Mouse (Mus musculus): ENCODE measurements around the gene Chpf2. TPM values are rescaled to one million over a fixed set of nuclear protein-coding genes. Genes with fewer than 3 reads are reported as not detected.

Gene Chpf2
- polyA plus RNA-seq, 3 experiments from 2014 or later = 8.5 to 12.9 (median 10.0) TPM

DNA sequence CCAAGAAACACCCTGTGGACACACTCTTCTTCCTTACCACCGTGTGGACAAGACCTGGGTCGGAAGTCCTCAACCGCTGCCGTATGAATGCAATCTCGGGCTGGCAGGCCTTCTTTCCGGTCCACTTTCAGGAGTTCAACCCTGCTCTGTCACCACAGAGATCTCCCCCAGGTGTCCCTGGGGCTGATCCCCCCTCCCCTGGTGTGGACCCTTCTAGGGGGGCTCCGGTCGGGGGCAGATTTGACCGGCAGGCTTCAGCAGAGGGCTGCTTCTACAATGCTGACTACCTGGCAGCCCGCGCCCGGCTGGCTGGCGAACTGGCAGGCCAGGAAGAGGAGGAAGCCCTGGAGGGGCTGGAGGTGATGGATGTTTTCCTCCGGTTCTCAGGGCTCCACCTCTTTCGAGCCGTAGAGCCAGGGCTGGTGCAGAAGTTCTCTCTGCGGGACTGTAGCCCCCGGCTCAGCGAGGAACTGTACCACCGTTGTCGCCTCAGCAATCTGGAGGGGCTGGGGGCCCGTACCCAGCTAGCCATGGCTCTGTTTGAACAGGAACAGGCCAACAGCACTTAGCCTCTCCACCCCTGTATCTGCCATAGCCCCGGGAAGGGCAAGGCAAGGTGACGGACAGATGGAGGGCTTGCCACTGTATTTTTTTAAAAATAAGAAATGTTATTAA, 5.4 kb downstream of the Chpf2 start:
- ATAC-seq = no peak

DNA sequence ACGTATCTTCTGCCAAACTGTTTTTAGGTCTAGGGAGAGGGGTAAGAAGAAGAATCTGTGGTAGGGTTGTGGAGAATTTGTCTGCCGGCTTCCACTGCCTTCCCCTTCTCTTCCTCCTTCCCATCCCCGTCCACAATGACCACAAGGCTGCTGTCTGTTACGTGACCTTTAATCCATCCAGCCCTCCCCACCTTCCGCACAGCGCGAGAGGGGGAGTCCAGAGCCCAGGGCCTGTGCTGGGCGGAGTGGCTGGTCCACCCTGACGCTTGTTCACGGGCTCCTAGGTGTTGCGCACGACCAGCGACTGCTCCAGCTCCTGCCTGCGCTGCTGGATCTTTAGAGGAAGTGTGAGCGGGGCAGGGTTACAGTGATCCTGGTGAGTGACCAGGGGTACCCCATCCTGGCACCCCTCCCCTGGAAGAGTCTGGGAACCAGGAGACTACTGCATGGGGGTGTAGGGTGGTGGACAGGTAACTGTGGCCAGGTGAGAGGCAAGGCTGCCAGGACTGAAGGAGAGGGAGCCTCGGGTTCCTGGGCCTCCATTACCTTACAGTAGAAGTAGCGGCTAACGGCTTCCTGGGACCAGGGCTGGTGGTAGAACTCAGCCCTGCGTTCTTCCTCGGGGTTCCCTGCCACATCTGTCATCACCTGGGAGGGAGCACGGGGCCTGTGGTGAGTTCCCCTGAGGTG, 6.1 kb downstream of the Chpf2 start:
- no peak for ATAC-seq

DNA sequence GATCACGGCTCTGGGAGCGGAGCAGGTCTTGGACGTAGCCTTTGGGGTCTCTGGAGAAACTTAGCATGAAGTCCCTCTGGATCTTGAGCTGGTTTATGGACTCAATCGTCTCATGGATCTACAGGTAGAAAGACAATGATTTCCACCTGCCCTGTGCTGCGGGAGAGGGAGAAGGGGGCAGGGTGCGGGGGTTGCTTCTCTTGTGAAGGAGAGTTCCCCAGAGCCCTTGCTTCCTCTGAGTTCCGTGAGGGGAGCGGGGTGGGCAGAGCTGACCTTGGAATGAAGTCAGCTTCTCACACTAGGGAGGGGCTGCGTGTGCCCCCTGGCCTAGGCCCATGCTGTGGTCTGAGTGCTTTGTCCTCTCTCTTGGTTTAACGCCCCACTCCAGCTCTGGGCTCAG, 6.7 kb downstream of the Chpf2 start:
- ATAC-seq = no peak

DNA sequence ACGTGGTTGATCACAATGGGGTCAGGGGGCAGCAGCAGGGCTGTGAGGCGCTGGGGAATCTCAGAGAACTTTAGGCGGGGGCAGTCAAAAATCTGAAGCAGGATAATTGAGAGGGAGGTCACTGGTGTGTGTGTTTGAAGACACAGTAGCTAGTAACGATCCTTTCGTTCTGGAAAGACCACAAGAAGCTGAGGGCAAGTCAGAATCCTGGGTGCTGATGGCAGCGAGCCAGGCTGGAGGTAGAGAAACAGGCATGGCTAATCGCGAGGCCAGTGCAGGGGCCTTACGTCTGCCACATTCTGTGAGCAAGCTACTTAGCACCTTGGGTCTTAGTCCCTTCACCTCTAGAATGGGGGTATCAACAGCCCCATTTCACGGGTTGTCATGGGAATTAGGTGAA, 7.4 kb downstream of the Chpf2 start:
- ATAC-seq = no peak

DNA sequence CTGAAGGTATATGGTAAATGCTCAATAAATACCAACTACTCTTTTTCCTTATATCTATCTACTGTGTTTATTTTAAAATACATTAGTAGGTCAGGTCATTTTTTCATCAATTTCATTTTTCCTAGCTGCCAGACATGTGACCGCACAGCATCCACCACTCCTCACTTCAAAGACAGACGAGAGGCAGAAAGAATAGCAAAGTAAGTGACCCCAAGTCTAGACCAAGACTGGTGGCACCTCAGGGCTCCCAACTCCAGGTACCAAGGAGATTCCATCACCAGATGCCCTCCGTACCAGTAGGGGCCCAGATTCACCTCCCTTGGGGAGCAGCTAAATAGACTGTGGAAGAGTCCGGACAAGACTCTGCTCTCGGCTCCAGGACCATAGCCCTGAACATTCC, 7.8 kb downstream of the Chpf2 start:
- no peak for ATAC-seq

DNA sequence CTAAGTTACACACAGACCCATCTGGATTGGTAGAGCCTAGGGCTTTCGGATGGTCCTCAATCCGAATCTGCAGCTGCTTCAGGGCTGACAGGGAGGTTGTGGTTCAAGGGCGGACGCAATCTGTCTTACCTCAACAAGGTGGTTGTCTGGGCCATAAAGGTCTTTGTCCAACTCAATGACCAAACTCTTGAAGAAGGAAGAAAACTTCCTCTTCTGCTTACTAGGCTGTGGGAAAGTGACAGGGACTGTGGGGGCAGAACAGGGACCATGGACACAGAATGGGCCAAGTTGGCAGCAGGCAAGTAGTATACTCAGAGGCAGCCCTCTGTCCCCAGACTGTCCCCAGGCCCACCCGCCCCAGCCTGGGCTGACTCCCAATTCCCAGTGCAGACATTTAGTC, 8.7 kb downstream of the Chpf2 start:
- ATAC-seq = no peak

DNA sequence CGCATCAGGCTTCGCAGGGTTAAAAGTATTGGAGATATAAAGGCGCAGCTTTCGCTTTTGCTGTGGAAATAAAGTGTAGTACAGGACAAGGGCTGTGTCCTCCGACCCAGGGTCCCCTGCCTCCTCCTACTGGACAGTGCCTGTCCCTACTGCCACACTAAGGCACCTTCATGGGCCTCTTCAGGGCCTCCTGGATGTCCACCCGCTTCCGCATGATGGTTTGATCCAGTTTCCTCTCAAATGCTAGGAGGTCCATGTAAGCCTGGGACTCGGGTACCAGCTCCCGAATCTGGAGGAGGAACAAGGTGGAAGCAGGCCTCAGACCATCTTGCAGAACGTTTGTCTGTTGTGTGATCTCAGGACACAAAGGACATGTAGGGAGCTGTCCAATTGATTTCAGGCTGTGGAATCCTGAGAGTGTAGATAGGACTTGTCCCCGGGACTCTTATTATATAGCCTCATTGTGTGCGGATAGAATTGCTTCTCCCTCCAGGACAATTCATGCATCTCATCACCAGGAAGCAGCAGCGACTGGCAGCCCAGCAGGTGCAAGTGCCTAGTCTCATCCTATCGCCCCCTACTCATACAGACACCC, 9.3 kb downstream of the Chpf2 start:
- ATAC-seq = no peak

DNA sequence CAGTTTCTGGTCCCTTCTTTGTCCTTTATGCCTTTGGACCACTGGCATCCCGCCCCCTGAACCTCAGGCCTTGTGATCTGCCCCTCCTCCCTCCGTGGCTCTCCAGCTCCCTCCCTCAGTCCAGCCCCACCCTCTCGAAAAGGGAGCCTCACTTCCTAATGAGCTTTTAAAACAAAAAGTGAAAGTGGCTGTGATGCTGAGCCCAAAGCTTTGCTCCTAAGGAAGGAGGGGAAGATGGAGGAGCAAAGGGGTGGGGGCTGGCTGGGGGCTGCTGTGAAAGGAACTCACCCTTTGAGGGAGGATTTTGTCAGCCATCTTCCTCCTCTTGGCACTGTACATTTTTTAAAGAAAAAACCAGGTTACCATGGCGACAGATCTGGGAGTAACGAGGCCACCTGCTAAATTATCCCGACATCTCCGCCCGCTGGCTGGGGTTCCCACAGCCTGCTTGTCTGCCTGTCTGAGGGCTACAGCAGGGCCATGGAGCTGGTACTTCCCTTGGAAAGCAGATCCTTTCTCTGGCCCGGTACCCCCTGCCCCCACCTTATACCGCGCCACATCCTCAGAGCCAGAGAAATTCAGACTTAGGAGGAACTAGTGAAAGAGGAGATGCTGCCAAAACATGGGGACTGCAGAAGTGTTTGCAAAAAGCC, 10.1 kb downstream of the Chpf2 start:
- ATAC-seq = peak; percentile 67

DNA sequence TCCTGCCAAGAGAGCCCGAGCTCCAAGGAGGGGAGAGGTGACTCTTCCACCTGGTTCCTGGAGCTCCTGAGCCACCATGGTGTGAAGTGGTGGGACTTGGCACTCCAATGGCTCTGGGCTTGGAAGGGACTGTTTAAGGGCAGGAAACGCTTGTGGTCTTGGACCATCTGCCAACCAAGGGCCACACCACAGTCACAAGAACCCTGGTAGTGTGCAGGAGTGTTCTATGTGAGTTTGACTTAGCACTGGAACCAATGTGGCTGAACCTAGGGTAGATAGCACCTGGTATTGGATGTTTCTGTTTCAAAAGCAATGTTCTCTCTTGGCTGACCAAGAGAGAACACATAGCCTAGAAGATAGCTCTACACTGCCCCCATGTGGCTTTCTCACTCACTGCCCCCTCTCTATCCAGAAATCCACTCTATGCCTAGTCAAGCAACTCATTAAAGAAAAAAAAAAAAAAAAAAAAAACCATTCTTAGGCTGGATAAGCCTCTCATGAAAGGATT, 10.7 kb downstream of the Chpf2 start:
- ATAC-seq = peak; percentile 74

DNA sequence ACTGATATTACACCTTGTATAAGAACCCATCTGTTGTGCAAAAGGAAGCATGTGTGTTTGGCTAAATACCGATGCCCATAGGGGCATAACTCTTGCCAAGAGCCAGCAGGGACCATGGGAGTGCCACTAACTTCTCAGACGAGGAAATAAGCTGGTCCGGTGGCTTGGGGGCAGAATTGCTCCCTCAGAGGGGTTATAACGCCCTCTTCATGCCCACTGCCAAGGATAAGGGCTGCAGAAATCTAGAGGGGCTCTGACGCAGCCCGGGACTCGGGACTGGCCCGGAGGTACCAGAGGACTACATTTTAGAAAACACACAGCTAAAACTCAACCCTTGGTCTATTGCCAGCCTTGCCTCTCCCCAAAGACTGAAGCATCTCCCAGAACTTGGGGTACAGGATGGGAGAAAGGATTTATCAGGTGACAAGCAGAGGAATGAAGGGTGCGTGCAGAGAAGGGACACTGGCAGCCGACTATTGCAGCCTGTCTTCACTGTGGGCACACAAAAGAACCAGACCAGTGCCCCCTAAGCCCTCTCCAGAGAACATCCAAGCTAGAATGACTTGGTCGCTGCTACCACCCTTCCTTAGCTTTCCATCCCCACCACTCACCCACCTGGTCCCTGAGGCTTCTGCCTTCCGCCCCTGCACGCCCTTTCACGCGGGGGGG, 11.5 kb downstream of the Chpf2 start:
- no peak for ATAC-seq

DNA sequence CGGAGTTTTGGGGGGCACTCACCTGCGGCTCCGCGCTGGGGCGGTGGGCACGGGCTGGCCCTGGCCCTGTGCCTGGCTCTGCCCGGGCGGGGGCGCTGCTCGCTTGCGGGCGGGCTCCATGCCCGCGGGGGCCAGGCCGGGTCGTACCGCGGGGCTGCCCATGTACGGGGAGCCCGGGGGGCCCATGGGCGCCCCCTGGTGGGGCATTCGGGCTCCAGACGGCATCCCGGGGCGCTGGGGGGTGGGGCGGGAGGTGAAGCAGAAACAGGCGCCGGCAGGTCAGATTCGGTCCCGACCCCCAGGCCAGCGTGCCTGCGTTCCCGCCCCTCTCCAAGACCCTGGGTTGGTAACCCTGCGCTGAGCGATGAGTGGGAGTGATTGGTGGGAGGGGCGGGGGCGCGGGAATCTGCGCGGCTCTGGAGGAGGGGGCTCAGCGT, 12.0 kb downstream of the Chpf2 start:
- ATAC-seq = peak; percentile 20

DNA sequence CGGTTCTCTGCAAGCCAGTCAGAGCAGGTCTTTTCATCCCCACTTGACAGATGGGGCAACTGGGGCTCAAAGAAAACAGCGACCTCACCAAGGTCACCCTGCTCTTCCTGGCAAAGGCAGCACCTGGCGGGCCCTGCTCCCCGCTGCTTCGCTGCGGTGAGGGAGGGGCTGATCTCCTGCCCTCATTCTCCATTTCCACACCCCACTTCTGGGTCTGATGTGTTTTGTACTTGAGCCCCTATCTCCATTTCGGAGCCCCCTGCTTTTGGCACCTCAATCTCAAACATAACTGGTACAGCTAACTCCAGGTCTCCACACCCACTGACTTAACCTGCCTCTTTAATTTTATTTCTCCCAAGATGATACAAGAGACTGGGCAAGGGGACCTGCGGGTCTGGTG, 12.6 kb downstream of the Chpf2 start:
- ATAC-seq = no peak

DNA sequence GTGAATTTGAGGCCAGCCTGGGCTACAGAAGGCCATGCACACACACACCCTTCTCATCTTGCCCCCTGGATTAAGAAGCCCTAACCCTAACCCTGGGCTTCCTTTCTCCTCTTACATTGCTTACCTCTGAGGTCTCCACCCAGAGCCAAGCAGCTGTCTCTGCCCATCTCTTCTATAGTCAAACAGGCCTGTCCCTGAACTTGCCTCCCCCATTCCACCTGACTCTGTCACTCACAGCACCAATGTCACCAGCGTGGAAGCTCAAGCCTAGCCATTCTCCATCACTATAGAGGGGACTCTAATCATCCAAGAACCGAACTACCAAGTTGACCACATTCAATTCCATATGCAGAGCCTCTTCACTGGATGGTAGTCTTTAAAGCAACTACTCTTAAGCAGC, 13.7 kb downstream of the Chpf2 start:
- ATAC-seq = no peak

DNA sequence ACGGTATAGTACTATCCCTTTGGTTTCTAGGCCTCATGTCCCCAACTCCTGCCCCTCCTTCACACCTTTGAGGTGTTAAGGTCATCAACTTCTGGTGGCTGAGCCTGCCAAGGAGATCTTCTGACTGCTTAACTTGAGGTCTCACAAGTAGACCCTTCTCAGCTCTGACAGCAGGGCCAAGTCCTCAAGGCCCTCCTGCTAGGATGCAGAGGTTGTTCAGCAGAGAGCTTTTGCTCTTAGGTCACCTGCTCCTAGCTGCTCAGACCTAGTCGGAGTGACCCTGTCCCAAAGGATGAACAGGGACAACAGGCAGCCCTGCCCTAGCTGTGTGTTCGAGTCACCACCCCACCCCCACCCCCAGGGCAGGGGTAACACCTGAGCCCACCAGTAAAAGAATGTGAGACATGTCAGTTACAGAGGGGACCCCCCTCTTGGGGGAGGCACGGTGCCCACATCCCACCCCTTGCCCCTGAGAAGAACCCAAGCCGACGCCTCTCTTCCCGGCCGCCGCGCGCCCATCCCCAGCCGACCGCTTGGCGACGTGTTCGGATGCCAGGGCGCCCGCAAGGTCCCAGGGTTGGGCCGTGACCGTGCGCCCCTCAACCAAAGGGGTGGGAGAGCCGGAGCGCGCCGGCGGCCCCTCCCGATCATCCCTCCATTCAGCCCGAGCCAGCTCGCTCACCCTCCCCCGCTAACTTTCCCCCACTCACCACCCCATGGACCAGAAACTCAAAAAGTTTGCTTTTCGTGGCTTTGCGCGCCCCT, 14.7 kb downstream of the Chpf2 start:
- no peak for ATAC-seq

DNA sequence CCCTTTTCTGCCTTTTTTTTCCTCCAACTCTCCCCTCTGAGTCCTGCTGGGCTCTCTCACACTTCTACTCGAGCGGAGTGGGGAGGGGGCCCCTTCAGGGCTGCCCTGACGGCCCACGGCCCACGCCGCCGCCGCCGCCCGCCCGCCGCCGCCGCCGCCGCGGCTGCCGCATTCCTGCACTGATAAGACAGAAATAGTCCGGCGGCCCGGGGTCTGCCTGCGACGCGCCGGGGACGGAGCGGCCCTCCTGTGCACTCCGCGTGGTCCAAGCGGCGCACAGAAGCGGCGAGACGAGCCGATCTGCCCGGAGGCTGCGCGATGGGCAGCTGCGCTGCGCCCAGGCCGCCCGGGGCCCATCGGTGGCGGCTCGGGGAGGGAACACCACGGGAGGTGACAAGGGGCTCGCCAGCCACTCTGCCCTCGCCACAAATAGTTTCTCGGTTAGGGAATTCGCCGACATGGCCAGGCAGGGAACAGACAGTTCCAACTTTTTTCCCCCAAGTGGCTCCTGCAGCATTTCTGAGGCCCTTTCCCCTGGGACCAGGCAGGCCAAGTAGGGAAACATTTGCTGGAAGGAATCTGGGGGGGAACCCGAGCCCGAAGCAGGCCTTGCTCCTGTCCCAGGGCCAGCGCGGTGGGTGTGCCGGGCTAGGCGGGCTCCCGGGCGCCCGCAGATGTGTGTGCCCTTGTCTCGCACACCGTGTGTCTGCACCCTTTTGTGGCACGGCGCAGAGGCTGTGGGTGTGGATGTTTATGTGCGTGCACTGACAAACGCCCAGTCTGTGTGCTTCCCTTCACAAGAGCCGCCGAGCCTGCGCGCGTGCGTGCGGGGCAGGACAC, 15.6 kb downstream of the Chpf2 start:
- ATAC-seq = peak; percentile 56

DNA sequence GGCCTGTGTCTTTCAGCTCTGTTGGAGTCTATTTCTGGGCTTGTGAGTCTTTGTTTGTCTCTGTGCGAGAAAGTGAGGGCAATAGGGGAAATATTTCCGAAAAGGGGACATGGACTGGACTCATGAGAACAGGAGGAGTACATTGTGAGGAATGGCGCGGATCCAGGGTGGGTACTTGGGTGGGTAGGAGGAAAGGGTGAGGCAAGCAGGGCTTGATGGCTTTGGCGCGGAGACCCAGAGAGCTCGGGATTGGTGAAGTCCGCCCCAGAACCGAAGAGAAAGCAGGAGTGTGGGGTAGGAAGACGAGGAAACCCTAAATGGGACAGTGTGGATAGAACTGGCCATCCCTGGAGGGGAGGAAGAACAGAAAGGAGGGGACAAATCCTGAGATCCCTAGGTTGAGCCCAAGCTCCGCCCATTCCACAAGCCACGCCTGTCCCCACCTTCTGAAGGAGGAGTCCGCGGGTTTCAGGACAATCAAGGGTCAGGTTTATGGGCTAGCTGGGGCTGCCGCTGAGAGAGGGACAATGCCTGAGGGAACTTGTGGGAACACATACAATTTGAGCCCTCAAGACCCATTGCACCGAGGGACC, 16.3 kb downstream of the Chpf2 start:
- no peak for ATAC-seq

DNA sequence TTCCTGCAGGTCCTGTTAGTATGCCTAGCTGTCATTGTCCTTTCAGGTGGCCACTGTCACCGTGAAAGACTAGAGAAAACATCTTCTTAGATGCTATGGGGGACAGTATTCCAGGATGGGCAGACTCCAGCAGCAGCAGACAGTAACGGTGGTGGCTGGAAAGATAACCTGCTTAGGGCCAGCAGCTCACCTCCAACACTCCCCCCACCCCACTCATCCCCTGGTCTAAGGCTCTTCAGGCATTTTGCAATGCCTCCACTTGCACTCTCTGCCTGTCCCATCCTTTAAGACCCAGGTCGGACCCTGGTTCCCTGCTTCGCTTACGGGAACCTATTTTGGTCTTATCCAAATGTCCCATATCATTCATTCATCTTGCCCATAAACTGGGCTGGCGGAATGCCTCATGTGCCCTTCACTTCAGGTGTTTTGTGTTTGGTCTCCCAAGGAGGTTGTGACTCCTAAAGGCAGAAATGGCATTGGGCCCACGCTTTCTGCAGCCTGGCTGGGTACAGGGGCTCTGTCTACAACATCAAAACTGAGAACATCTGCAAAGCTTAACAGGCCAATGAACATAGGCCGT, 17.0 kb downstream of the Chpf2 start:
- no peak for ATAC-seq

DNA sequence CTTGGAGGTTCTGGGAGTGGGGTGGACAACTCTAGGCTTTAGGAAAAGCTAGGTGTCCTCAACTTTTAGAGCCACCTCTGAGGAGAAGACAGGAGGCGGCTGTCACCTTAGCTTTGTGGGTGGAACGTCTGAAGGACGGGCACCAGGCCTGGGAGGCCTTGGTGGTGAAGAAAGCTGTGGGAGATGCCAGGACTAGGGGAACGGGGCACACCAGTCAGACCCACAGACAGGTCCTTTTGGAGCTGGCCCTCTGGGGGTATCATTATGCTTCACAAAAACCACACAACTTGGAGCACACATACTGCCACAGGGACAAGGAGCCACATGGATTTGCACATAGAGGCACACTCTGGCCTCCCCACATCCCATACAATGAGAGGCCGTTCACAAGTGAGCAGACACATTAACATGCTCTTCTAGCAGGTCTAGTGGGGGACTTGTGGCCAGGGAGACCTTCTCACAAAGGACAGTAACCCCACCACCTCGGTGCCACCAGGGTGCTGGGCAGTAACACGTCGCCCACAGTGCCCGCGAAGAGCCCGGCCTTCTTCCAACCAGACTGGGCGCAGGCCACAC, 17.6 kb downstream of the Chpf2 start:
- ATAC-seq = no peak

DNA sequence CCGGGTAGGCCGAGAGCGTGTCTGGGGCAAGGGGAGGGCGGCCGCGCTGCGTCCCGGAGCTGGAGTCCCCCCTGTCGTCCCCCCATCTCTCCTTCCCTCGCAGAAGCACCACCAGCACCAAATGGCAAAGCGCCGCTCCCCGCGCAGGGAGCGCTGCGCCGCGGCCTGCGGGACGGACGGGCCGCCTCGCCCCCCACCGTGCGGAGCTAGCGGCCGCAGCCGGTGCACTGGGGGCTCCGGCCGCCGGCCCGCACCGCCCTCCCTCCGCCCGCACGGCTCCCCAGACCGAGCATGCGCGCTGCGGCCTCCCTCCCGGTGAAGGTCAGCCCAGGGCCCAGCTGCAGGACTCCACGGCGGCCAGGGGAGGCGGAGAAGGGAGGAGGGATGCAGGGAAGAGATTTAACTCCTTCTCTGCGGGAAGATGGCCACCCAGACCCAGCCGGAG, 18.1 kb downstream of the Chpf2 start:
- ATAC-seq = no peak

Measured in inflammation-experienced regulatory T-cells, adult 6 months (primary cell).